Mouse (Mus musculus): ENCODE measurements around the gene Slc4a11. TPM values are rescaled to one million over a fixed set of nuclear protein-coding genes. Genes with fewer than 3 reads are reported as not detected.
"Not testable (repeated sequence)": the region's sequence is repeated elsewhere in the genome, so short reads cannot be mapped to it uniquely, and the experiment has no call there.

Slc4a11 gene
- total RNA-seq, 2 experiments from 2014 or later, result 0.23 to 0.57 TPM

GRCm38 (mm10) chr2:130681531-130681930 lies 15.8 kb downstream of the Slc4a11 start:
- DNase-seq (ENCODE audit: extremely low spot score in 1 of 2, low spot score in 1 of 2), result no peak

- DNase-seq (ENCODE audit: extremely low spot score in 1 of 2, low spot score in 1 of 2), result no peak
These were observed 17.4 kb downstream of the Slc4a11 start for GRCm38 (mm10) chr2:130679899-130680298.

- no peak for DNase-seq (ENCODE audit: extremely low spot score in 1 of 2, low spot score in 1 of 2)
These were observed 18.2 kb downstream of the Slc4a11 start for GRCm38 (mm10) chr2:130679154-130679553.

- no peak for DNase-seq (ENCODE audit: extremely low spot score in 1 of 2, low spot score in 1 of 2)
These were observed 20.1 kb downstream of the Slc4a11 start for GRCm38 (mm10) chr2:130677211-130677610.

- peak; percentile 71 to 72 for DNase-seq (ENCODE audit: extremely low spot score in 1 of 2, low spot score in 1 of 2)
These were observed 29.8 kb downstream of the Slc4a11 start, which contains the start of gene Itpa for GRCm38 (mm10) chr2:130667559-130667958. Itpa (plus strand) TSS chr2:130667610.

- DNase-seq (ENCODE audit: extremely low spot score in 1 of 2, low spot score in 1 of 2), result peak; percentile 80 to 92
These were observed 33.1 kb downstream of the Slc4a11 start, which contains the start of gene Ddrgk1 for GRCm38 (mm10) chr2:130664102-130664701. Ddrgk1 (minus strand) TSS chr2:130664659.

GRCm38 (mm10) chr2:130663342-130663741 lies 34.0 kb downstream of the Slc4a11 start:
- DNase-seq (ENCODE audit: extremely low spot score in 1 of 2, low spot score in 1 of 2), result no peak

GRCm38 (mm10) chr2:130658530-130658929 lies 38.8 kb downstream of the Slc4a11 start:
- DNase-seq (ENCODE audit: extremely low spot score in 1 of 2, low spot score in 1 of 2), result no peak

GRCm38 (mm10) chr2:130657541-130657940 lies 39.8 kb downstream of the Slc4a11 start:
- peak; percentile 51 to 63 for DNase-seq (ENCODE audit: extremely low spot score in 1 of 2, low spot score in 1 of 2)

GRCm38 (mm10) chr2:130656536-130656935 lies 40.8 kb downstream of the Slc4a11 start:
- DNase-seq (ENCODE audit: extremely low spot score in 1 of 2, low spot score in 1 of 2), result no peak

GRCm38 (mm10) chr2:130655660-130656339 lies 41.5 kb downstream of the Slc4a11 start:
- no peak for DNase-seq (ENCODE audit: extremely low spot score in 1 of 2, low spot score in 1 of 2)

- DNase-seq (ENCODE audit: extremely low spot score in 1 of 2, low spot score in 1 of 2), result no peak
These were observed 43.6 kb downstream of the Slc4a11 start for GRCm38 (mm10) chr2:130653760-130654159.

GRCm38 (mm10) chr2:130653303-130653702 lies 44.0 kb downstream of the Slc4a11 start:
- no peak for DNase-seq (ENCODE audit: extremely low spot score in 1 of 2, low spot score in 1 of 2)

GRCm38 (mm10) chr2:130649028-130649427 lies 48.3 kb downstream of the Slc4a11 start:
- DNase-seq (ENCODE audit: extremely low spot score in 1 of 2, low spot score in 1 of 2), result not testable (repeated sequence)

- no peak for DNase-seq (ENCODE audit: extremely low spot score in 1 of 2, low spot score in 1 of 2)
These were observed 52.1 kb downstream of the Slc4a11 start for GRCm38 (mm10) chr2:130645198-130645597.

GRCm38 (mm10) chr2:130642684-130643369 lies 54.5 kb downstream of the Slc4a11 start, which contains the start of gene Lzts3:
Lzts3 (minus strand) TSS chr2:130642803.
- peak; percentile 80 to 87 for DNase-seq (ENCODE audit: extremely low spot score in 1 of 2, low spot score in 1 of 2)

GRCm38 (mm10) chr2:130642197-130642660 lies 55.1 kb downstream of the Slc4a11 start:
- no peak for DNase-seq (ENCODE audit: extremely low spot score in 1 of 2, low spot score in 1 of 2)

GRCm38 (mm10) chr2:130641351-130642025 lies 55.8 kb downstream of the Slc4a11 start:
- DNase-seq (ENCODE audit: extremely low spot score in 1 of 2, low spot score in 1 of 2), result no peak

- DNase-seq (ENCODE audit: extremely low spot score in 1 of 2, low spot score in 1 of 2), result no peak
These were observed 58.0 kb downstream of the Slc4a11 start for GRCm38 (mm10) chr2:130639276-130639675.

GRCm38 (mm10) chr2:130638101-130638611 lies 59.2 kb downstream of the Slc4a11 start:
- no peak for DNase-seq (ENCODE audit: extremely low spot score in 1 of 2, low spot score in 1 of 2)
